Mouse (Mus musculus): Measurements from ENCODE around the gene Neurl2.
A peak's percentile ranks its signal among the peaks of the same experiment; 100 is the strongest.

Gene Neurl2

DNA sequence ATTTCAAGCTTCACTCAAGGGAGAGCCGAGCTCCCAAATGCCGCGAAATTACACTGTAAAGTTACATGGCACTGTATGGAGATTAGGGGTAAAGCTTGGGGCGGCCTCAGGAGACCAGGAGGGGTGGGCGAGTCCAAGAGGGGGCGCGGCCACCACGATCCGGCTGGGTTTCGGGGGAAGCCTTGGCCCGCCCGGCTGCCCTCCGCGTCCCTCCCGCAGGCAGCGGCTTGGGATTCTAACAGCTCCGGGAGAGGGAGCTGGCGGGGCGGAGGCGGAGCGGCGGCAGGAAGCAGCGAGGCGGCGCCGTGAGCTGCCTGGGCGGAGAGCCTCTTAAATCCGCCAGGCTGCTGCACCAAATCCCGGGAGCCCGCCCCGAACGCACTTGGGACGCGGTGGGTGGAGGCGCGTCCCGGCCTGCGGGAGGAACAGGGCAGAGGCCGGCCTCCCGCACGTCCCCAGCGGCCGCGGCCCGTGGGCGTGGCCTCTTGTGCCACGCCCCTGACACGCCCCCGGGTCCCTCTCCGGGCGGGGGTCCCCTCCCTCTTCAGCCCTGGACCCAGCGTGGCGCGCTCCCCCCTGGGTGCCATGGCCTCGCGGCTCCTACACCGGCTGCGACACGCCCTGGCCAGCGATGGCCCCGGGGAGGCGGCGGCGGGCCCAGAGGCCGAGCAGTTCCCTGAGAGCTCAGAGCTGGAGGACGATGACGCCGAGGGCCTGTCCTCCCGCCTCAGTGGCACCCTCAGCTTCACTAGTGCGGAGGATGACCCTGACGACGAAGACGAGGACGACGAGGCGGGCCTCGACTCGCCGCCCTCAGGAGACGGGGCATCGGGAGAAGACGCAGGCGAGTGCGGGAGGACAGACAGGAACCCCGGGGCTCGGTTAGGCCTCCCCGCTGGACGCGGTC lies 47.5 kb downstream of the Neurl2 start, which contains the start of gene Snx21:
Snx21 (plus strand) TSS at position 343 of the 907 bp plus-strand sequence.
- DNase-seq (ENCODE audit: low spot score) = peak; percentile 95

DNA sequence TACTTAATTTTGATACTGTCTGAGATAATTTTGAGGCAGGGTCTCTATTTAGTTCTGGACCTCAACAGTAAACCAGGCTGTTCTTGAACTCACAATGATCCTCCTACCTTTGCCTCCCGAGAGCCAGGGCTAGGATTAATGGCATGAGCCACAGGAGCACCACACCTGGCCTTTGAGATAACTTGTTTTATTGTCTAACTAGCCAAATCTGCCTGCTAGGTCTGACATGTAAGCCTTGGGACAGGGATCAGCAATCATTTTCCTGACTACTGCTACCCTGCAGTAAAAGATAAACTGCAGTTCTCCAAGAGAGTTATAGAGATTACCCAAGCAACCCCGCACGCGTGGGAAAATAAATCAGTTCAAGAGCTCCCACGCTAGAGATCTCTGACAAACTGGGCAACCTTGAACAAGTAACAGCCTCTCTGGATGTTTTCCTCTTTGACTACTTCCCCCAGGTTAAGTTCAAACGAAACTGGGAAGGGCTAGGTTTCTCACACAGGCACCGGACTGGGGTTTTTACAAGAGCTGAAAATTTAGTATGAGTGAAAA lies 48.3 kb downstream of the Neurl2 start:
- DNase-seq (ENCODE audit: low spot score) = no peak

DNA sequence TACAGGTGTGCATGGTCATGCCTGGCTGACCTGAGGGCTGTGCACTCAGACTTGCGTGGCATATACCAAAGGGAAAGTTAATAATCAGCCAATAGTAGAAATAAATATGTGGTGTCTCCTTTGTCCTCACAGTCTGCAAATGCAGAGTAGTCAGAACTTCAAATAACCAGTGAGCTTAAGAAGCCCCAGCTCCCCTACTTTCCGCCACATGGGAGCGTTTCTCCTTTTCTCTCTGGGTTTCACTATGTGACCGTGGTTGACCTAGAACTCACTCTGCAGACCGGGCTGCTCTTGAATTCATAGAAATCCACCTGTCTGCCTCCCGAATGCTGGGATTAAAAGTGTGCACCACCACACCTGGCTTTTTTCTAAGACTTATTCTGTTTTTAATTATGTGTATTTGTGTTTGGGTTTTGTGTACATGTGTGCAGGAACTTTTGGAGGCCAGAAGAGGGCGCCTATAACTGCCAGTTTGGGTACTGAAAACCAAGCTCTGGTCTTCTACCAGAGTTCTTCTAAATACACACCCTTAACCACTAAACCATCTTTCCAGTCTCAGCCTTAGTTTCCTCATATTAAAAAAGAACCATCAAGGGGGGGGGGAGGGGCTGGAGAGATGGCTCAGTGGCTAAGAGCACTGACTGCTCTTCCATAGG lies 49.2 kb downstream of the Neurl2 start:
- DNase-seq (ENCODE audit: low spot score) = no peak

DNA sequence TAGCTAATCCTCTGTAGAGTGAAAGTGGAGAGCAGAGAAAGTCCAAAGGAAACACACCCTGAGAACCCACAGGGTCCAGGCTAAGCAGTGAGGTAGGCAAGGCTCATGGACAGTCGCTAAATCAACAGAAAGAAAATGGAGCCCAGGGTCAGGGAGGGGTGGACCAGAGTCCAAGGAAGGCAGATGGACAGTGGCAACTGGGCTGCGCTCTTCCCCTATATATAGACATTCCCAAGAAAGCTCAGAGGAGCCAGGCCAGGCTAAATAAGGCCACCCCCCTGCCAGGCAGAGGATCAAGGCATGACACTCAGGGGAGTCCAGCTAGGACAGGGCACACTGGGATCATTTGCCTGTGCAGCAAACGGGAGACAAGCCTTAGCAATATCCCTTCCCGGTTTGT lies 51.4 kb downstream of the Neurl2 start:
- DNase-seq (ENCODE audit: low spot score) = no peak

Data from lung, postnatal 25 days (tissue).